Mouse (Mus musculus): ENCODE measurements around the gene Tpx2.

DNA sequence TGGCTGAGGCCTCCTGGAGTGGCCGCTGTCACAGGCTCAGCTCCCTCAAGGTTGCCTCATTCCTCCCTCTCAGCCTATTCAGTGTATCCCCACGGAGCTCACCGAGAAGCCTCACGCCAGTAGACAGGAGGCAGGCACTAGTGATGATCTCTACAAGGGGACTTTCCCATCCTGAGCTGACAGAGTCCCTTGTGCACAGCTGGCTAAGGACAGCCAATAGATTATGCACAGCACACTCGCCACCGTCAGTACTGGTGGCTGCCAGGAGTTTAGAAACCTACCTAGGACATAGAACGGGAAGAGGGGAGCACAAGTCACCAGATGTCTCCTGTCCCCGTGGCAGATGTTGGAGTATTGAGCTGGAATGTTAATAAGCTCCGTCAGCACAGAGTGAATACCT, 69.9 kb downstream of the Tpx2 start:
- TF ChIP-seq CTCF (IDR thresholded peaks at IDR 0.05; ENCODE audit: borderline replicate concordance, extremely low read depth, insufficient read depth, insufficient read length) (no peak), POLR2A (IDR thresholded peaks at IDR 0.05; ENCODE audit: borderline replicate concordance, extremely low read depth, insufficient read depth, insufficient read length, poor library complexity, severe bottlenecking) (no peak)

All from brain, embryonic 14.5 days (tissue).